Mouse (Mus musculus): ENCODE measurements around the gene Smtn. TPM values are rescaled to one million over a fixed set of nuclear protein-coding genes. Genes with fewer than 3 reads are reported as not detected.
A peak's percentile ranks its signal among the peaks of the same experiment; 100 is the strongest.

Smtn gene
- polyA plus RNA-seq, 1 experiment from 2014 or later: 109 TPM

- ATAC-seq (ENCODE audit: insufficient number of reproducible peaks, insufficient read depth, low FRiP score, low read depth): no peak
- no peaks in the 10 kb centered on the region for H3K36me3 ChIP-seq (ENCODE audit: control insufficient read depth, insufficient read depth, low read length)
These were observed 4.0 kb upstream of the Smtn start for GRCm38 (mm10) chr11:3544409-3544808.

DNA sequence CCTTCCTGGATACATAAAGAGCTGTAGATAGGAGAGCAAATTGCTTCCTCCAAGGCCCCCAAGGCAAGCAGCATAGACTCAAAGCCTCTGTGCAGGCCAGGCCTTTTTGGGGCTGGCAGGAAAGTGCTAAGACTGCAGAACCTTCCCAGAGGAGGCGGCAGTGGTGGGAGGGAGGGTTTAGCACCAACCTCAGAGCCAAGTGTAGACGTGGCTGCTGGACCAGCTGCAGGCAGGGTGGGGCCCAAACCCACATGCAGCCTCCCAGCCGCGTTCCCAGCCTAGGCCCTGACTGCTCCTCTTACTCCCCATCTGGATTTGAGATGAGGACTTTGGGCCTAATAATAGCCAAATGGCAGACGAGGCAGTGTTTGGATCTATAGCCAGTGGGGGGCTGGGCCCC lies 2.6 kb upstream of the Smtn start:
- Histone ChIP-seq H3K27me3 (ENCODE audit: control insufficient read depth, insufficient read depth, low read length) (no peaks in the 10 kb centered on the region), H3K9ac (replicated peaks; ENCODE audit: low read depth, low read length) (no peak overlapping the region), H3K4me1 (ENCODE audit: control insufficient read depth, insufficient read depth, low read length) (no peaks in the 10 kb centered on the region), H3K9me3 (ENCODE audit: control insufficient read depth, low read depth, low read length) (no peaks in the 10 kb centered on the region), H3K27ac (ENCODE audit: low read length) (peak overlapping the region; percentile 27; the same call in 1 of the 2 replicates), H3K4me3 (ENCODE audit: low read depth, low read length) (no peak overlapping the region), H3K36me3 (ENCODE audit: control insufficient read depth, insufficient read depth, low read length) (no peaks in the 10 kb centered on the region), H3K4me2 (replicated peaks; ENCODE audit: low read depth, low read length) (no peak overlapping the region)
- no peak for ATAC-seq (ENCODE audit: insufficient number of reproducible peaks, insufficient read depth, low FRiP score, low read depth)
- 21% methylated on average over 5 of the region's 5 CpGs for WGBS

More at GRCm38 (mm10) chr11:3544409-3544808, 4.0 kb upstream of the Smtn start:
- WGBS: 96% methylated on average over 5 of the region's 5 CpGs
- Histone ChIP-seq H3K27ac (ENCODE audit: low read length) (no peak overlapping the region), H3K4me2 (replicated peaks; ENCODE audit: low read depth, low read length) (no peak overlapping the region), H3K4me3 (ENCODE audit: low read depth, low read length) (no peak overlapping the region), H3K4me1 (ENCODE audit: control insufficient read depth, insufficient read depth, low read length) (no peaks in the 10 kb centered on the region), H3K9me3 (ENCODE audit: control insufficient read depth, low read depth, low read length) (no peaks in the 10 kb centered on the region), H3K9ac (replicated peaks; ENCODE audit: low read depth, low read length) (no peak overlapping the region), H3K27me3 (ENCODE audit: control insufficient read depth, insufficient read depth, low read length) (no peaks in the 10 kb centered on the region)

DNA sequence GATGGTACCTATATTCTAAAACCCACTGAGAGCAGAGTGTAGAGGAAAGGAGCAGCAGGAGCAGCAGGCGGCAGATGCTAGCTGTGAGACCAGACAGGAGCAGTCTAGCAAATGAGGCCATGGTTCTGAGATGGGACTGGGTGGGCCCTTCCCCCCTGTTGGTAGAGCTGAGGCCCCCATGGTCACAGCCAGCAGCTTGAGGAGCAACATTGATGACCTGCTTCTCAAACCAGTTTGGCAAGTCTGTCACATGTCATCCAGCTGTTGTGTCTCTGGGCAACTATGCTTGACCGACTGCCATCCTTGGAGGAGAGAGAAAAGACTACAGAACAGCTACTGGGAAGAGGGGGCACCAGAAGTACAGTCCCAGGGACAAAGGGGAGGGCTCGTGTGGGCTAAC lies 1.5 kb upstream of the Smtn start:
- H3K27me3 ChIP-seq (ENCODE audit: control insufficient read depth, insufficient read depth, low read length): no peaks in the 10 kb centered on the region
- WGBS: 67% methylated on average over 3 of the region's 3 CpGs

DNA sequence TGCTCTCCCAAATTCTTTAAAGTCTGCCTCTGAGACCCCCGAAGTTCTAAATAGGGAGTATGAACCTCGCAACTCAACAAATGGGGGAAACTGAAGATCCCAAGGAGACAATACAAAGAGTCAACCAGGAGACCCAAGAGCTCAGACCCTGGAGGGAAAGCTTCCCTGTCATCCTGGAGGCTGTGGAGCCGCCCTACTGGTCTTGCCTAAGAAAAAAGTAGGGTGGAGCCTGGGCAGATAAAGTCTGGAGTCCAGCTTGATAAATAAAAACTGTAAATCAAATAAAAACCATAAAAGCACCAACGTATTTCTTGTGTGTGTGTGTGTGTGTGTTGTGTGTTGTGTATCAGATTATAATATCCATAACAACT lies 601 bp downstream of the Smtn start:
- H3K4me2 ChIP-seq (replicated peaks; ENCODE audit: low read depth, low read length): peak overlapping the region; percentile 70
- no peak overlapping the region for H3K27ac ChIP-seq (ENCODE audit: low read length)
- no peak overlapping the region for H3K9ac ChIP-seq (replicated peaks; ENCODE audit: low read depth, low read length)

More for the DNA sequence above, 1.5 kb upstream of the Smtn start:
- Histone ChIP-seq H3K4me2 (replicated peaks; ENCODE audit: low read depth, low read length) (no peak overlapping the region), H3K9ac (replicated peaks; ENCODE audit: low read depth, low read length) (no peak overlapping the region), H3K27ac (ENCODE audit: low read length) (no peak overlapping the region), H3K4me1 (ENCODE audit: control insufficient read depth, insufficient read depth, low read length) (peaks cover 10% of the 10 kb centered on the region; the same call in 1 of the 2 replicates), H3K4me3 (ENCODE audit: low read depth, low read length) (no peak overlapping the region), H3K36me3 (ENCODE audit: control insufficient read depth, insufficient read depth, low read length) (no peaks in the 10 kb centered on the region), H3K9me3 (ENCODE audit: control insufficient read depth, low read depth, low read length) (no peaks in the 10 kb centered on the region)
- no peak for ATAC-seq (ENCODE audit: insufficient number of reproducible peaks, insufficient read depth, low FRiP score, low read depth)

GRCm38 (mm10) chr11:3539111-3539825 lies 1.1 kb downstream of the Smtn start:
- WGBS: 4% methylated on average over 33 of the region's 33 CpGs
- Histone ChIP-seq H3K9ac (replicated peaks; ENCODE audit: low read depth, low read length) (peak overlapping the region; percentile 69), H3K9me3 (ENCODE audit: control insufficient read depth, low read depth, low read length) (no peaks in the 10 kb centered on the region), H3K4me1 (ENCODE audit: control insufficient read depth, insufficient read depth, low read length) (peaks cover 25% of the 10 kb centered on the region), H3K27ac (ENCODE audit: low read length) (peak overlapping the region; percentile 52; the same call in 1 of the 2 replicates), H3K36me3 (ENCODE audit: control insufficient read depth, insufficient read depth, low read length) (peaks cover 2% of the 10 kb centered on the region), H3K27me3 (ENCODE audit: control insufficient read depth, insufficient read depth, low read length) (no peaks in the 10 kb centered on the region), H3K4me3 (ENCODE audit: low read depth, low read length) (peak overlapping the region; percentile 60), H3K4me2 (replicated peaks; ENCODE audit: low read depth, low read length) (peak overlapping the region; percentile 70)
- ATAC-seq (ENCODE audit: insufficient number of reproducible peaks, insufficient read depth, low FRiP score, low read depth): peak; percentile 89

More for the DNA sequence above, 601 bp downstream of the Smtn start:
- Histone ChIP-seq H3K4me3 (ENCODE audit: low read depth, low read length) (peak overlapping the region; percentile 60), H3K9me3 (ENCODE audit: control insufficient read depth, low read depth, low read length) (no peaks in the 10 kb centered on the region), H3K36me3 (ENCODE audit: control insufficient read depth, insufficient read depth, low read length) (no peaks in the 10 kb centered on the region), H3K4me1 (ENCODE audit: control insufficient read depth, insufficient read depth, low read length) (peaks cover 24% of the 10 kb centered on the region), H3K27me3 (ENCODE audit: control insufficient read depth, insufficient read depth, low read length) (no peaks in the 10 kb centered on the region)
- 79% methylated on average over 4 of the region's 4 CpGs for WGBS
- ATAC-seq (ENCODE audit: insufficient number of reproducible peaks, insufficient read depth, low FRiP score, low read depth): no peak

DNA sequence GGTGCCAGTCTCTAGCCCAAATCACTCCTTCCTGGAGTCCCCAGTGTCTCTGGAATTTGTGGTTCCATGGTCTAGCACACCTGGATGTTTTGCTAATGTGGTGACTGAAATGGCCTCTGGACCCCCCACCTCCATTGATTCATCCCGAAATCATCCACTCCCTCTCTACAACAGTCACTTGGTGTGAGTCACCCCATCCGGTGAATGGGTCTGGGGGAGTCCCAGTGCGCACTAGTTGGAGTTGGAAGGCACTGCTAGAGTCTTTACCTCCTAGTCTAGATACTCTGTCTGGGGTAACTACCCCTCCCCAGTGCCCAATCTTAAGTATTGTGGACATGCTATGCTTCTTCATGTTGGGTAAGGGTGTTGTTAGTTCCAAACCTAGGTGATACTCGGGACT lies 2.1 kb downstream of the Smtn start:
- Histone ChIP-seq H3K36me3 (ENCODE audit: control insufficient read depth, insufficient read depth, low read length) (peaks cover 10% of the 10 kb centered on the region), H3K9me3 (ENCODE audit: control insufficient read depth, low read depth, low read length) (no peaks in the 10 kb centered on the region), H3K4me2 (replicated peaks; ENCODE audit: low read depth, low read length) (peak overlapping the region; percentile 70), H3K27me3 (ENCODE audit: control insufficient read depth, insufficient read depth, low read length) (no peaks in the 10 kb centered on the region), H3K27ac (ENCODE audit: low read length) (peak overlapping the region; percentile 52; the same call in 1 of the 2 replicates), H3K4me3 (ENCODE audit: low read depth, low read length) (peak overlapping the region; percentile 60), H3K9ac (replicated peaks; ENCODE audit: low read depth, low read length) (peak overlapping the region; percentile 69), H3K4me1 (ENCODE audit: control insufficient read depth, insufficient read depth, low read length) (peaks cover 25% of the 10 kb centered on the region)
- WGBS: 65% methylated on average over 4 of the region's 4 CpGs
- ATAC-seq (ENCODE audit: insufficient number of reproducible peaks, insufficient read depth, low FRiP score, low read depth): no peak

DNA sequence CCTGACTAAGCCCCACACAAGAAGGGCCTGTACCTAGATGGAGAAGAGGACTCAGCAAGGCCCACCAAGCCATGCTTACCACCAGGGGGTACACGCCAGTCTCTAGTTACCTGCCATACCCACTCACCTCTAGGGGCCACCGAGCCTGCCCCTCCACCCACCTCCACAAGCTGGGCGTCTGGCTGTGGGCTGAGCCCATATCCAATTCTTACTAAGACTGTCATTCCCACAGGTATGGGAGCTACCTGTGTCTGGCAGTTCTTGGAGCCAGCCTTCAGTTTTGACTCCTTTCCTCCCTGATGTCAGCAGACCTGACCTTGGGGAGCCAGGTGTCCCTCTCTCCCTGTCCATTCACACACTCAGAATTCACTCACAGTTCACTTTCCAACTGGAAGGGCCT lies 2.7 kb downstream of the Smtn start:
- Histone ChIP-seq H3K4me2 (replicated peaks; ENCODE audit: low read depth, low read length) (peak overlapping the region; percentile 70), H3K9ac (replicated peaks; ENCODE audit: low read depth, low read length) (peak overlapping the region; percentile 69; the same call in 1 of the 2 replicates), H3K27ac (ENCODE audit: low read length) (0 out of 2 replicates have a peak overlapping the region, but pooled peaks have one; percentile 6), H3K4me1 (ENCODE audit: control insufficient read depth, insufficient read depth, low read length) (peaks cover 25% of the 10 kb centered on the region), H3K4me3 (ENCODE audit: low read depth, low read length) (peak overlapping the region; percentile 60), H3K36me3 (ENCODE audit: control insufficient read depth, insufficient read depth, low read length) (peaks cover 16% of the 10 kb centered on the region), H3K9me3 (ENCODE audit: control insufficient read depth, low read depth, low read length) (no peaks in the 10 kb centered on the region), H3K27me3 (ENCODE audit: control insufficient read depth, insufficient read depth, low read length) (no peaks in the 10 kb centered on the region)
- ATAC-seq (ENCODE audit: insufficient number of reproducible peaks, insufficient read depth, low FRiP score, low read depth): no peak
- WGBS: 86% methylated on average over 3 of the region's 3 CpGs

- Histone ChIP-seq H3K9me3 (ENCODE audit: control insufficient read depth, low read depth, low read length) (no peaks in the 10 kb centered on the region), H3K9ac (replicated peaks; ENCODE audit: low read depth, low read length) (no peak overlapping the region), H3K4me2 (replicated peaks; ENCODE audit: low read depth, low read length) (peak overlapping the region; percentile 70), H3K36me3 (ENCODE audit: control insufficient read depth, insufficient read depth, low read length) (peaks cover 25% of the 10 kb centered on the region), H3K27me3 (ENCODE audit: control insufficient read depth, insufficient read depth, low read length) (no peaks in the 10 kb centered on the region), H3K4me1 (ENCODE audit: control insufficient read depth, insufficient read depth, low read length) (peaks cover 25% of the 10 kb centered on the region), H3K4me3 (ENCODE audit: low read depth, low read length) (peak overlapping the region; percentile 5; the same call in 1 of the 2 replicates), H3K27ac (ENCODE audit: low read length) (peak overlapping the region; percentile 95; the same call in 1 of the 2 replicates)
- 94% methylated on average over 5 of the region's 5 CpGs for WGBS
- no peak for ATAC-seq (ENCODE audit: insufficient number of reproducible peaks, insufficient read depth, low FRiP score, low read depth)
These were observed 3.6 kb downstream of the Smtn start for GRCm38 (mm10) chr11:3536745-3537333.
